Mouse (Mus musculus): Measurements from ENCODE around the gene Akr1cl.

DNA sequence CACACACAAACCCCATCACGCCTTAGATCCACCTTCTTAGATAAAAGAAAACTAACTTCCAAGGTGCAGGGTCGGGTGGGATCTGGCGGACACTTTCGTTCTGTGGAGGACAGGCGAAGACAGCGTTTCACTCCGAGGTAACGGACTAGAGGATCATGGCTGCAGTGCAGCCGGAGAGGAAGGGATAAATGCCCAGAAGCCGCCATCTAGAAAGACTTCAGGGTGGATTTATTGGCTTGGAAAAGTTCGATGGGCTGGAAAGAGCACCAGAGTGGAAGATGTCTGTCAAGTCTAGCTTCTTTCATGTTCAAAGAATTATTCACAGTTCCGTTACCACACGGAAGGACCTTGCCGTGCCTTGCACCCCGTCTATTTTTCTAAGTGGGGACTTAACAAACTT is 31.6 kb upstream of the Akr1cl start:
- TF ChIP-seq CTCF (IDR thresholded peaks at IDR 0.05; ENCODE audit: low read depth) (no peak), EP300 (IDR thresholded peaks at IDR 0.05; ENCODE audit: low read depth) (no peak)
